Mouse (Mus musculus) ZHBTc4 (cell line): Measurements from ENCODE around the gene Faap20.

Experiments used
- DNase-seq: peaks from one replicate; pipeline ENCODE4 v3.0.0-alpha.2; 2011; ENCODE audit warnings: low read depth, low spot score

Faap20 gene

DNA sequence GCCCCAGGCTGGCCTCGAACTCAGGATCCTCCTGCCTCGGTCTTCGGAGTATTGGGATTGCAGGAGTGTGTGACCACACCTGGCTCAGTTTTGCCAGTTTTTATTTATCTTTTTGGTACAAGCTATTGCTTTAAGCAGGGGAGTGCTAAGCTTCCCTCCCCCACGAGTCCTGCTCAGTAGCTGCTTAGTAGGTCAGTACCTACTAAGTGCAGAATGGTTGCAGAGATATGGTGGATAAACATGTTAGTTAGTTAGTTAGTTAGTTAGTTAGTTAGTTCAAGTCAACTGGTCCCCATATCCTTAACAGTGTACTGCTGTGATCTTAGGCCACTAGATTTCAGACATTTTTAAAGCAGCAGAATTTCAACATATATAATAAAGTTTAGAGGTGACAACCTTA, 36.5 kb downstream of the Faap20 start:
- no peak for DNase-seq

DNA sequence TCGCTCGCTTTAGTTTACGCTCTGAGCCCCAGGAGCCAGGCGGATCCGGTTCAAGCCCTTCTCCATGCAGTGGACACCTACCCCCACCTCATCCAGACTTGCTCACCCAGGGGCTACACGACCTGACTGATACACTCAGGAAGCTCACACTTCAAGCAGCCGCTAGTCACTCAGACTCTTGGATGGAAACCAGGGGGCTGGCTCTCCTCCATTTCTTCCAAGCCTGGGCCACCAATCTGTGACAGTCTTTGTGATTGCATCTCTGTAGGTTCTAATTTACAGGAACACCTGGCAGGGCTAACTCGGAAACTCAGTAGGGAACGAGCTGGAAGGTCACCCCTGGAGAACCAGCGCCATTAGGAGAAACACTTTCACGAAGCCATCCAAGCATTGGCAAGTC, 38.1 kb downstream of the Faap20 start:
- no peak for DNase-seq

DNA sequence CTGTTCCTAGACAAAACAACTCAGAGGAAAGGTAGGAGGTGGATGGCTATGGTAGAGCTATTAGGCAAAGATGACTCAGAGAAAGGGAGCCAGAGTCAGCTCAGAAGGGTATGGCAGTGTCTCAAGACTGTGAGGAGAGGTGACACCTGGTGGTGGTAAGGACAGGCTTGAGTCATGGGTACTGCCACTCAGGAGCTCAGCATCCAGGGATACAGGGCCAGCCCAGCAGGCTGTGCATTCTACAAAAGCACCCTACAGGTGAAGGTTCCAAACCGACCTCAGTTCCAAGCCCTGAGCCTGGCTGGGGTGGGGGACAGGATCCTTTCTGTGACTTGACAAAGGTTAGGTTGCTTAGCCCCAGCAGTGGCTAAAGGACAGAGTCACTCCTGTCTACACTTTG, 39.0 kb downstream of the Faap20 start:
- no peak for DNase-seq

DNA sequence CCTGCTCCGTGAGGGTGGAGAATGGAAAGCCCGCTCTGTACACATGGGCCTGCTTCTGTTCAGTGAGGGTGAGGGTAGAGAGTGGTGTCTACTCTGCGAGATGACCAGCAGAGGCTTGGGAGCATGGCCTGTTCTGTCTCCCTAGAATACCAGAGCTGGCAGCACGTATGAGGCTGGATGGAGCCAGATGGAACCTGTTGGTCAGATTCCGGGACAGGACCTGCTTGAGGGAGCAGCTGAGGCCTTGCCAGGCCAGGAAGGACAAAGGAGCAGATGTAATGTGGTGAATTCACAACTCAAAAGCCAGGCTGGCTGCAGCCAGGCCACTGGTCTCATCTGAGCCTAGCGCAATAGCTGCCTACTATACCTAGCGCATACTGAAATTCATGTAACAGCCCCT, 40.4 kb downstream of the Faap20 start:
- DNase-seq, result peak; percentile 50

DNA sequence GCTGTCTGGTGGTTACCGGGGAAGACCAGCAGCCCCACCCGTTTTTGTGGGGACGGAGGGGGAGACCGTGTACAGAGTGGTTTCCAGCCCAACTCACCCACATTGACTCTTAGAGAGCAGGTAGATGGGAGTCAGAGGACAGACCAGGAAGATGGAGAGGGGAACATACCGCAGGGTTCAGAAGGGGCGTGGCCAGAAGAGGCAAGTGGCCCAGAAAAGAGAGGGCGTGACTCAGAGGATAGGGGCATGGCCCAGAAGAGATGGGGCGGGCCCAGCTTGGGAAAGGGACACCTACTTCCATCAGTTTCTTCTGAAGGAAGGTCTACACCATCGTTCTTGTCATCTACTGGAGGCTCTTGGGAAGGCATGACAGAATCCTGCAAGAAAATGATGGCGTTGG, 43.3 kb downstream of the Faap20 start:
- DNase-seq, result peak; percentile 73

DNA sequence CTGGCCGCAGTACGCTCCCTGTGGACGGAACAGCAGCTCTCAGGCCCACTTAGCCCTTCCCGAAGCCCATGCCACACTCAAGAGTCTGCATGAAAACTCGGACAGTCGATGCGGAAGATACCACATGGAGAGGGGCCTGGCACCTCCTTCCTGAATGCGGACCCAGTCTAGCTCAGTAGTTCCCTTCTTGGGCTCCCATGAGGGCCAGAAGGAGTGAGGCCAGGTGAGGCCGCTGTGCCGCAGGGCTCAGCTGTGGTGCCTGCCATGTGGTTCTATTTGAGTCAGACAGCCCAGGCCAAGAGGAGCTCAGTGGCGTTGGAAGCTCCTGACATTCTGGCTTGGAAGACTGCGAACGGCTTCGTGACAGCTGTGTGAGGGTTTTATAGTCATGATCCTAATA, 44.8 kb downstream of the Faap20 start:
- DNase-seq, result no peak

DNA sequence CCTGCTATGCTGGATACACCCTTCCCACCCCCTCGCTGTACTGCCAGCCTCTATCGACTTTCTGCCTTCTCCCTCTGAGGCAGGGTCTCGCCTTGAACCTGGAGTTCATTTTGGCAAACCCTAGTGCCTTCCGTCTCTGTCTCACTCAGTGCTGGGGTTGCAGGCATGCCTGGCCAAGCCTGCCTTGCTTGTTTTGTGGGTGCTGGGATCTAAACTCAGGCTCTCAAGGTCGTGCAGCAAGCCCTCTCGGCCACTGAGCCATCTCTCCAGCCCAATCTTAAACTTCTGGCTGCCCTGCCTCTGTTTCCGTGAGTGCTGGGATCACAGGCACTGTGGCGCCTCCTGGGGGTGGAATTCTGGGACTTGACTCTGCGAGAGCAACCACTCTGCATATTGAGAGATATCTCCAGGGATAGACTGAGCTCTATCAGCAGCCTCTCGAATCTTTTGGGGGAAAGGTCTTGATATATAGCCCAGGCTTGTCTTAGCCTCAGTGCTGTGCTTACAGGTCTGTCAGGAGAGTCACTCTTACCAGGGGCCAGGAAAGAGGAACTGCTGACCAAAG, 45.5 kb downstream of the Faap20 start:
- DNase-seq, result peak; percentile 72

DNA sequence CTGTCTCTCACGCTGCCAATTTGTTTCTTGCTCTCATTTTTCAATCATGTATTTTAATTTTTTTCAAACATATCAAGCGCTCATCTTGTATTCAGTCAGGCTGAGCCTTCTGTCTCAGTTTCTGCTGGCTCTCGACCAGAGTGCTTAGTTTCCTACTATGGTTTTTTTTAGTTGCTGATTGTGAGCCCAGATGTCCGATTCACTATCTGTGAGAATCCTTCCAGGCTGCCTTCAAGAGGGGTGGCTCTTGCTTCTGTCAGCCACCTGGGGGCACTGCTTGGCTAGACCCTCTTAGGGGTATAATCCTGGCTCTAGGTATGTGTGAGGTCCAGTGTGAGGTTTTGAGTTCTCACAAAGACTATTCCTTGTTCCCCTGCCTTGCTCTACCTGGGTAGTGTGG, 46.4 kb downstream of the Faap20 start:
- peak; percentile 36 for DNase-seq

DNA sequence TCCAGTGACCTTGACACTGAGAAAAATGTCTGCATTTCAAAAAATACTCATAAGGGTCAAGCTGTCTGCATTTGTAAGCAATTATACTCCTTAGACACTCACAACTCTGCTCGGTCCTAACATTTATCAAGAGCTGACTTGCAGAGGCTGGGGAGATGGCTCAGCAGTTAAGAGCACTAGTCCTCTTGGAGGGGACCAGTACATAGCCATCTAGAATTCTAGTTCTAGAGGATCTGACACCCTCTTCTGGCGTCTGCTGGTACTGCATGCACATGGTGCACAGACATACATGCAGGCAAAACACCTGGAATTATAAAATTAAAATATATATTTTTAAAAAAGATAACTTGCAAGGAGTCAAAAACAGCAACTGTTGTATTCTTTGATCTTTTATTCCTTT, 47.5 kb downstream of the Faap20 start:
- peak; percentile 84 for DNase-seq

DNA sequence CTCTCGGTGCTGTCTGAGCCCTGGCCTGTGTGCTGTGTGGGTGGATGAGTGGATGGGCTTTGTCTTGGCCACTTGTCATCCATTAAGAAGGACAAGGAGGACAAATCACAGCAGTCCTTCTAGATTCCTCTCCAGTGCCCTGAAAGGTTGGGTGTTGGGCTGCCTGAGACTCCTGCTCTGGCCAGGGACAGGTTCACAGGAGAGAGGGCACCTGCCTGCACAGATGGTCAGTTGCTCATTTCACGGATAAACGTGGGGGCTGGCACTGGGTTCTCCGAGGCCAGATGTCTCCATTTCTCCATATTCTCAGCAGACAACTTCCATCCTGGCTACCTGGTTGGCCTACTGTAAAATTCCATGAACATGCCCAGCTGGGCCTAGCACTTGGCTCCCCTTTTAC, 49.2 kb downstream of the Faap20 start:
- DNase-seq, result no peak

DNA sequence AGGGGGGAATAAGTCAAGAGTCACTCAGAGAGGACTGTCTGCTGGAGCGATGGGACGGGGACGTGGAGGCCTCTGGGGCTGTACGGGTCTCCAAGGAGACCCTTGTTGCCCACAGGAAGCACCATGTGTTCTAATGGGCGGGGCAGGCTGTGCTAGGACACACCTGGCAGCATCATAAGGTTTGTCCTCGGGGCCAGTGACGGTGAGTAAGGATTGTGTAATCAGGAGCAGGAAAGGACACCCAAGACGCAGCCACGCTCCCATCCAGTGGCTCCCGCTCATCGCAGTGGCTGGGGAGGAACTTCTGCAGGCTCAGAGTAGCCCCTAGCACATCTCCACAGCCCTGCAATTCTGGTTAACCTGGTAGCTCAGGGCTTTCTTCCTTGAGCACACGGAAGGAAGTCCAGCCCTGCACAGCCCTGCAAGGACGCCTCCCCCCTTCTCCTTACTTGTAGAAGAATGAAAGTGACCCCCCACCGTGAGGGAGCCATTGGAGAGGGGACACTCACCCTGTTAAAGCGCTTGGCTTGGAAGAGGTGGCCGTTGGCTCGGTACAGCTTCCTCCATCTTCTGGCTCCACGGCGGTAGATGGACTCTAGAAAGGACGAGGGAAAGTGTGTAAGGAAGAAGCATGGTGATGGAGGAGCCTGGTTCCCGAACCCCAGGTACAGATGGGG, 51.0 kb downstream of the Faap20 start:
- DNase-seq, result no peak

DNA sequence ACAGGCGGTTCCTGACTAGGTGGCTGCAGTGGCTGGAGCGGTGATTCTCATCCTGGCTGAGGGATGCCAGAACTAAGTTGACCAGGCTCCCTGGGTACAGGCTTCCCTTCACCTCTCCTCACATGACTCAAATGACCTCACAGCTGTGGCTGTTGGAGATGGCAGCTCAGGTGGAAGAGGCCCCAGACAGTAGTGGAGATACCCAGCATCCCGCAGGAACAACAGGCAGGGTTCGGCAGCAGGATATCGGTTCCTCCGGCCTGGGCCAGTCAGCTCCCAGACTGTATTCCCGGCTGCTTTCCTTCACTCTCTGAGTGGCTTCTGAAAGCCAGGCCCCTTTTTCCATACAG, 51.5 kb downstream of the Faap20 start:
- no peak for DNase-seq

DNA sequence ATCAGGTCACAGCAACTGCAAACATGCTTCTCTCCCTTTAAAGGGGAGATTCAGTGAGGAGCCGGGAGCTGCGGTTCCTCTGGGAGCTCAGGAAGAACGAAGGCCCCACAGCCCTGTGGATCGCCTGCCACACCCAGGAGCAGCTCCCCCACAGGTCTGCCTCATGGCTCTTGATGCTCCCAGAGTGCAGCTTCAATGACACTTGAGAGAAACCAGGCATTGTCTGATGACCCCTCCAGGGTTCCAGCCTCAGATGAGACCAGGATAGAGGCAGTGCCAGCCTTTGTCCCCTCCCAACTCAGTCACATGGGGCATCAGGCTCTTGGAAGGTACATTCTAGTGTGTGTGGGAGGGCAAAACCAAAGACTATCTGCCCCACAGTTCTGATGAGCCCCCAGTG, 52.4 kb downstream of the Faap20 start:
- no peak for DNase-seq

DNA sequence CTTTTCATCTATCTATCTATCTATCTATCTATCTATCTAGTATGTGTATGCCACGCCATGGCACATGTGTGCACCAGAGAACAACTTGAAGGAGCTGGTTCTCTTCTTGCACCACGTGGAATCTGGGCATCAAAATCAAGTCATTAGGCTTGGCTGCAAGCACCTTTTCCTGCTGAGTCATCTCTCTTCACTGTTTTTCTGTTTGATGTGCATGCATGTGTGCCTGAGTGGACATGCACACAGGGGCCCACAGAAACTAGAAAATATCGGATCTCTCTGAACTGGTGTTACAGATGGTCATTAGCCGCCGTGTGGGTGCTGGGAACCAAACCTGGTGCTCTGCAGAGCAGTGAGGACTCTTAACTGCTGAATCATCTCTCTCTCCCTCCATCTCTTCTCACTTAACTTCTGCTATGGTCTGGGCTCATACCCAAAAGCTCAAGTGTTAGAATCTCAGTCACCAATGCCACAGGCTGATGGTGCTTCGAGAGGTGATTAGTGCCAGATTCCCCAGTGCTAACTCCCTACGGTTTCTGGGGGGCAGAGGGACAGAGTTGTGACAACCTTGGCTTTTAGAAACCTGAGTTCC, 55.0 kb downstream of the Faap20 start:
- DNase-seq, result no peak

DNA sequence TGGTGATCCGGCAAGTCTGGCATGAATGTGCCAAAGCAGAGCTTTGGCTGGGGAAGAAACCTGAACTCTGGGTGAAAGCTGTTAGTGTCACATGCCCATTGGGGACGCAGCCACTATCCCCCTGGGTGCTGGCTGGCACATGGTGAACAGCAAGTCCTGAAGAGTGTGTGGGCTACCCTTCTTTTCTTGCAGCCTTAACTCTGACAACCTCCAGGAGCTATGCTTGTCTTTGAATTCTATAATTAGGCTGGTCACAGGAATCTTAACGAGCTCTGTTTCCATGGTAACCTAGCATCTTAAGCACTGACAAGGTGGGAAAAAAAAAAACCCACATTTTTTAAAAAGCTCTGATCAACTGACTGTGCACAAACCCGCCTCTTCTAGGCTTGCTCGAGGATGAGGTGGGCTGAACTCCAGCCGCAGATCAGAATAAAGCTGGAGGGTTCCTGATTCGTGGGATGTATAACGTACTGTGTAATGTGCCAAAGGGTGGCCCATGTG, 56.0 kb downstream of the Faap20 start:
- no peak for DNase-seq
